Mouse (Mus musculus): ENCODE results near the gene Ppp1r10.

- TF ChIP-seq CTCF (IDR thresholded peaks at IDR 0.05; ENCODE audit: low read depth, low read length) (no peak), GATA1 (IDR thresholded peaks at IDR 0.05; ENCODE audit: borderline replicate concordance, low read length) (no peak), TAL1 (conservative IDR thresholded peaks at IDR 0.05; ENCODE audit: low read depth, low read length) (no peak), POLR2AphosphoS5 (IDR thresholded peaks at IDR 0.05; ENCODE audit: insufficient replicate concordance, low read depth, low read length) (no peak; the same call in 1 of the 2 replicates)
Measured at GRCm38 (mm10) chr17:35922566-35922965, 6.3 kb downstream of the Ppp1r10 start.
